Mouse (Mus musculus): ENCODE measurements around the gene Gm45717.
"Not testable (repeated sequence)": the region's sequence is repeated elsewhere in the genome, so short reads cannot be mapped to it uniquely, and the experiment has no call there.

The Gm45717 gene

GRCm38 (mm10) chr7:140955758-140956555 lies at the start of gene Gm45717, which contains the start of gene Ifitm2:
Gm45717 (minus strand) TSS chr7:140955937.
Ifitm2 (minus strand) TSS chr7:140955987.
- in situ Hi-C loops (cut with MboI, MseI) = loop anchor here (5.0 kb wide), 1 partner anchor 91 kb away; no protein-coding TSS in a partner anchor

DNA sequence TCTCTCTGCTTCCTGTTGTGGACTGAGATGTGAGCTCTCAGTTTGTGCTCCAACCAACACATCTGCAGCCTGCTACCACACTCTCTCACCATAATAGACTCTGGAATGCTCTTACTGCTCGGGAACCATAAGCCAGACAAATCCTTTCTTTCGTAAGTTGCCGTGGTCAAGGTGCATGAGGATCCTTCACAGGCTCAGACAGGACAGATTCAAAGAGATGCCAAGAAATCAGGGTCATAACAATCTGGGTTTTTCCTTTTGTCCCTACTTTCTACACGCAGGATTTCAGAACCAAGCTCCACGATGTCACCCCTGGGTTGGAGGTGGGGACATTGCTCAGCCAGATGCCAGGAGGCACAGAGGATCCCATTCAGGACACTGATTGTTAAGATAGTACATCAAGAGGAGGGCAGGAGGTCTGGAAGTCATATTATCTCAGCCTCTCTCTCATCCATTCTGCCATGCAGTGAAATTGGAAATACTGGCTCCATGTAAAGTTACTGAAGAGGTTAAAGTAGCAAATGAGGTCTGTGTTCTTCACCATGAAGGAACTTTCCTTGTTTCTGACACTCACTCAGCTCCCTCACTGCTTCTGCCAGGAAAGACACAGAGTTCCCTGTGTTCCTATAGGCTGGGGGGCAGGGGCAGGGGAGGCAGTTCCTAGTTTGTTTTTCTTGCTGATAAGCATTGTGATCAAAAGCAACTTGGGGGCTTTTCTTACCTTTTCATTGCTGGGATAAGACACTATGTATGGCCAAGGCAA lies 47.7 kb upstream of the Gm45717 start:
- in situ Hi-C loops (cut with MboI, MseI) = no loop called here

GRCm38 (mm10) chr7:141000881-141001708 lies 45.4 kb upstream of the Gm45717 start:
- in situ Hi-C loops (cut with MboI, MseI) = no loop called here

GRCm38 (mm10) chr7:140998853-140999700 lies 43.3 kb upstream of the Gm45717 start:
- in situ Hi-C loops (cut with MboI, MseI) = no loop called here

DNA sequence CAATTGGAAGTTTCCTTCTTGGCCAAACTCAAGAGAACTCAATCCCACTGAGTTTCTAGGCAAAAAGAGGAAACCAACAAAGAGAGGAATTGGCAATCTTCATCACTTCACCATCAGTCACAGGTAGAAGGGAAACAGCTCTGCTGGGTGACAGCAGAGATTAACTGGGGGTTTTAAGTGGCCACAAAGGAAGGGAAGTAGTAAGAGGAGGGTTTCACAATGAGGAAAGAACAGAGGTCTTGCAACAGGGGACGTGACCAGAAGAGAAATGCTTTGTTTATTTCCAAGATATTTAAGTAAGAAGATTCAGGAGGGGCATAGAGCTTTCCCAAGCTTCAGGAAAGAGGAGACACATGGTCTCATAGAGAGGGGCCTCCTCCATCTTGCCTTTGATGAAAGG lies 42.1 kb upstream of the Gm45717 start:
- in situ Hi-C loops (cut with MboI, MseI) = no loop called here

DNA sequence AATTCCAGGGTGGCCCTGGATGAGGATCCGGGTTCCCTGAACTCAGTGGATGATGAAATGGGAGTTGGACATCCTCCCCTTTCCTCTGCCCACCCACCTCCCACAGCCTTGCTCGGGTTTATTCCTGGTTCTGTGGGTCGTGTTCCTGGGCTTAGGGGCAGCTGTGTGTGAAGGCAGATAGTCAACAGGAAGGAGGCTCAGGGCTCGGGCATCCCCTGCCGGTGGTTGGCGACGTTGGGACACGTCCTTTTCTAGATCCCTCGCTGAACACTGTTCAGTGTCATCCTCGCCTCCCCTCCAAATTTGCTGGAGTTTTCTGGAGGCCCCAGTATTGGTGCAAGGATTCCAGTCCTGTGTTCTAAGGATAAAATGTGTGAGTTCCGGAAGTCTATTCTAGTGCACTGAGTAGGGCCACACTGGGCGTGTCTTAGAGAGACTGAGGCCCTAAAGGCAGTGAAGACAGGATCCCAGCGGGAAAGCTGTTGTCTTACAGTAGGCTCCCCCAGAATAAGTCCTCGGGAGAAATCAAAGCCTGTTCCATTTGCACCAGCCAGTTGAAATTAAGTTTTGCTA lies 35.5 kb upstream of the Gm45717 start:
- in situ Hi-C loops (cut with MboI, MseI) = no loop called here

GRCm38 (mm10) chr7:140990622-140991021 lies 34.9 kb upstream of the Gm45717 start:
- in situ Hi-C loops (cut with MboI, MseI) = no loop called here

DNA sequence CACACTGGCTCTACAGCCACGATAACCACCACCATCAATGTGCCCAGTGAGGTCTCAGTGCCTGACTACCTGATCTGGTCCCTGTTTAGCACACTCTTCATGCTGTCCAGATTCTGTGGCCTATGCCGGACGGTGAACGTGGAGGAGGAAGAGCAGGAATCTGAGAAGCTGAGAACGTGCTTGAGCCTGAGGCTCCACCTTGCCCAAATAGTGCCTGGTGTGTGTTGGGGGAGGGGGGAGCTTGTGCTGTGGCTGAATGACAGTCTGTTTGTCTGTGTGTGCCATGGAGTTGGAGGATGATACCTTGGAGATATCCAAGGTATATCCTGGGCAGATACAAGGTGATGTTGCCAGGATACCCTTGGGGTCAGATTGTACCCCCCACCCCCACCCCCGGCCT lies 34.4 kb upstream of the Gm45717 start:
- in situ Hi-C loops (cut with MboI, MseI) = no loop called here

GRCm38 (mm10) chr7:140989022-140989421 lies 33.3 kb upstream of the Gm45717 start:
- in situ Hi-C loops (cut with MboI, MseI) = no loop called here

DNA sequence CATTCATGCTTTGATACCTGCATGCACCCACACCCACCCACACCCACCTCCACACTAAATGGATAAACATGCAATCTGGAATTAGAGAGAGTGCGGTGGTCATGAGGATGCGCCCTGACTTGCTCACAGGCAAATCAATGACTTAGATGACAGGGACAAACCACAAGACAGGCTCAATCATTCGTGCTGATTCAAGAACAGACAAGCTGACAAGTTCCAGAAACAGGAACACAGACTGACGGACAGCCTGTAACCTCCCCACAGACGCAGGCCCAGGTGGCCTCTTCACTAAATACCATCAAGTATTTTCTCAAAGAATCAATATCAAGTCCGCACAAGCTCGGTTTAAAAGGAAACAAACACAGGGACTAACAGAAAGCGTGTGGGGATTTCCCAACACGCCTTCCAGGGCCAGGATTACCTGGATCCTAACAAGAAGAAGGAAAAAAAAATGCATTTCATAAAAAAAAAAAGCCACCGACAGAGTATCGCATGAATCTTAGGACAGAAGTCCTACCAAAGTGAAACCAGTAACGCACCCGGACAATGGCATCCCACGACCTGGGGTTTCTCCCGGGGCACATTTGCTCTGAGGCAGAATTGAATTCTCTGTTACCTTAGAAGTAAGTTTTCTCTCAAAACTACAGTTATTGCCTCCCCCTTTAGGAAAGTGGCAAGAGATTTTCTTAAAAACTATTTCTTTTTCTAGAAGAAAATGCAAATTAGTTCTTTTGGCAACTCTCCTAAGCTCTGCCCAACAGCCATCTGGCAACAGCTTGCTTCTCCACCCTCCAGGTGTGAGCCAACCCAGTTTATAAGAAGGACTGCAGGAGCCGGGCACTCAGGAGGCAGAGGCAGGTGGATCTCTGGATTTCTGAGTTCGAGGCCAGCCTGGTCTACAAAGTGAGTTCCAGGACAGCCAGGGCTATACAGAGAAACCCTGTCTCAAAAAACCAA lies 31.7 kb upstream of the Gm45717 start:
- in situ Hi-C loops (cut with MboI, MseI) = no loop called here

DNA sequence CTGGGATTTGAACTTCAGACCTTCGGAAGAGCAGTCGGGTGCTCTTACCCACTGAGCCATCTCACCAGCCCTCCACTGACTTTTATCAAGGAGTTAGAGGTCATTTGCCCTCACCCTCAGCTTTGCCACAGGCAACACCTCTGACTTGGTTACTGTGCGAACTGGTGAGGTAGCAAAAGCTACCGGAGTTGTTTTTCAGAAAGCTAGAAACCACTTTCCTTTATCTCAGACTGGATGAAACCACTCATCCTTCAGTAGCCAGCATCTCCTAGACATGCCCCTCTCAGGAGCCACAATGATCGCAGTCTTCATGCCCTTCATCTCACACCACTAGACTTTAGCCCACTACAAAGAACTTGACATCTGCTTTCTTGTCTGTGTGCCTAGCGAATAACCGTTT lies 27.2 kb upstream of the Gm45717 start:
- in situ Hi-C loops (cut with MboI, MseI) = no loop called here

GRCm38 (mm10) chr7:140981704-140982103 lies 26.0 kb upstream of the Gm45717 start:
- in situ Hi-C loops (cut with MboI, MseI) = no loop called here

GRCm38 (mm10) chr7:140976720-140977119 lies 21.0 kb upstream of the Gm45717 start:
- in situ Hi-C loops (cut with MboI, MseI) = not testable (repeated sequence)

DNA sequence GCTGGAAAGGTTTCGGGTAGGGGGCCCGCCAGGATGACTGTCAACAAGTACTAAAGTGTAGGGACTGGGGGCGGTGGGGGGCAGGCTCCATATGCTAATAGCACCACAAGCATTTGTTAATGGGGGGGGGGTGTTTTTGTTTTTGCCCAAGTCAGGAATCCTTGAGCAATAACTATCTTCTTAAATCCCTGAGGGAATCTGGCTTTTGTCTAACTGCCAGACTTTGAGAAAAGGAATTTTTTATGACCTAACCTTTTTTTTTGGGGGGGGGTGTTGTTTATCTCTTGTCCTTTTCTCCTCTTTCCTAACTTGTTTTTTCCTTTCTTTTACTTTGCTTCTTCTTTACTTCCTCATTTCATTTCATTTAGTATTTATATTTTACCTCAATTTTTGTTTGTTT lies 19.7 kb upstream of the Gm45717 start:
- in situ Hi-C loops (cut with MboI, MseI) = no loop called here

- in situ Hi-C loops (cut with MboI, MseI) = no loop called here
Observed at GRCm38 (mm10) chr7:140974940-140975339, 19.2 kb upstream of the Gm45717 start.

- in situ Hi-C loops (cut with MboI, MseI) = no loop called here
Observed at GRCm38 (mm10) chr7:140973396-140974165, 17.8 kb upstream of the Gm45717 start.

DNA sequence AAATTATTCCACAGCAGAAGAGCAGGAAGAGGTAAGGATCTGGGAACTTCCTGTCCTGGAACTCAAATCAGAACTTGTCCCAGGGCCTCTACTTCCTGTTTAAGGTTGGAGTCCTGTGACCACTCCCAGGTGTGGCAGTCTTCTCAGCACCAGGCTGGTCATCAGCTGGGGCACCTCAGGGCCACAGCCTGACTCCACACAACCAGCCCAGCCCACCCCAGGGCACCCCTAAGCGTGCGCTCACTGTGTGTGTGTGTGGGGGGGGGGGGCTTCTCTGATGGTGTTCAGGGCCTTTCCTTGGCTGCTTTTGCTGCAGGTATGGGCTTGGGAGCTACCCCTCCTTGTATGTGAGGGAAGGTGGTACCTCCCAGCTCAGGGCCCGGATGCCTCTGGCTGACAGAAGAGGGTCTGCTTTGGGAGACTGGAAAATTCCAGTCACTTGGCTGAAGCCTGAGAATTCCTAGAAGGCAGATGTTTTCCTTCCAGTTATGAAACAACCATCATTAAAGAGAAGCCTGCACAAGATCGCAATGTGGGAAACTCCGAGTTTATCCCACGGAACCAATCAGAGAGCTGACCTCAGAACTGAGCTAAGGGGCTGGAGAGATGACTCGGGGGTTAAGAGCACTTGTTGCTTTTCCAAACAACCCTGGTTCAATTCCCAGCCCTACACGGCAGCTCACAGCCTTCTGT lies 15.9 kb upstream of the Gm45717 start:
- in situ Hi-C loops (cut with MboI, MseI) = no loop called here

DNA sequence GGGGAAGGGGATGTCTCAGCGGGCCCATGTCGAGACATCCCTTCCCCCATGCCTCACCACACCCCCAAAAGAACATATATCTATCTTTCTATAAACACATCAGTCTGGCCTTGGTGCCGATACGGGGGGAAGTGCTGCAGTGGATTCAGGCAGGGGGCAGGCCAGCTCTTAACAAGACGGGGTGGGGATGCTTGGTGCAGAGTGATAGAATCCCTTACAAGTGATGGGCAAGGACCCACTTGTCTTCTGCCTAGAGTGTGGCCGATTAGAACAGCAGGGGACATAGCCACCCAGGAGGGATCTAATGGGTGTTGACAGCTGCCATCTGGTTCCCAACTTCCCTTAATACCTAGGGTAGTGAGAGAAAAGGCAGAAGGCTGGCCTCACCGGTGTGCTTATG lies 15.2 kb upstream of the Gm45717 start:
- in situ Hi-C loops (cut with MboI, MseI) = no loop called here
